Mouse (Mus musculus) cerebellum, adult 2 months (tissue): ENCODE data around the gene Creb3l2. TPM values are rescaled to one million over a fixed set of nuclear protein-coding genes. Genes with fewer than 3 reads are reported as not detected.

Source experiments
- DNase-seq, 2 experiments: peaks; one replicate each; pipeline ENCODE4 v3.0.0; 2021
- H3K27ac ChIP-seq: fragments of 200-500 bp; 2 replicates; pipeline ENCODE4 v1.5.1; 2012; ENCODE audit warnings: low read length, control low read depth, inconsistent platforms; ENCODE audit not compliant: insufficient read depth
- H3K27me3 ChIP-seq: fragments of 200-500 bp; 2 replicates; pipeline ENCODE4 v1.6.1; 2012; ENCODE audit warnings: inconsistent platforms, mild to moderate bottlenecking, low read length, moderate library complexity; ENCODE audit not compliant: control insufficient read depth, insufficient read depth
- H3K4me1 ChIP-seq: fragments of 200-500 bp; 2 replicates; pipeline ENCODE4 v1.6.1; 2011; ENCODE audit warnings: low read length; ENCODE audit not compliant: control insufficient read depth, insufficient read depth
- H3K4me3 ChIP-seq: fragments of 200-500 bp; replicated peaks from 2 replicates; pipeline ENCODE3; 2011; ENCODE audit warnings: mild to moderate bottlenecking, low read depth, low read length, control low read depth; ENCODE audit not compliant: insufficient read depth
- CTCF ChIP-seq: fragments of 200-500 bp; IDR thresholded peaks from 2 replicates; pipeline ENCODE4 v1.5.1; 2011; ENCODE audit warnings: low read depth, mild to moderate bottlenecking, control low read depth, low read length, moderate library complexity, borderline replicate concordance; ENCODE audit not compliant: insufficient read depth
- POLR2A ChIP-seq: fragments of 200-500 bp; IDR thresholded peaks from 2 replicates; pipeline ENCODE4 v1.6.1; 2011; ENCODE audit warnings: low read length, control low read depth, borderline replicate concordance; ENCODE audit not compliant: insufficient read depth
- WGBS: fragments of 180-500 bp; shearing (Covaris S2); methylation state at CpG from one replicate; pipeline ENCODE4 v1.1.7; 2018; 5-methylcytosine and 5-hydroxymethylcytosine counted together
- polyA plus RNA-seq: library from polyadenylated mRNA; depleted of rRNA; stranded (reverse); fragments of >200 nt; gene quantifications from 2 replicates; pipeline ENCODE4 v1.2.3, GENCODE M21; 2012

Creb3l2 gene
- polyA plus RNA-seq, 1 experiment = 5.4 TPM

- Histone ChIP-seq H3K27ac (no peak overlapping the region), H3K4me3 (no peak overlapping the region), H3K4me1 (no peaks in the 10 kb centered on the region), H3K27me3 (no peaks in the 10 kb centered on the region)
- DNase-seq = no peak
- TF ChIP-seq CTCF (no peak), POLR2A (no peak)
- 17% methylated on average over 10 of the region's 10 CpGs for WGBS
Measured at GRCm38 (mm10) chr6:37375452-37375851, 66.5 kb downstream of the Creb3l2 start.

GRCm38 (mm10) chr6:37371341-37371740 is 70.6 kb downstream of the Creb3l2 start:
- TF ChIP-seq CTCF (peak; percentile 25; the same call in 1 of the 2 replicates), POLR2A (no peak)
- Histone ChIP-seq H3K4me3 (no peak overlapping the region), H3K4me1 (no peaks in the 10 kb centered on the region), H3K27me3 (no peaks in the 10 kb centered on the region), H3K27ac (no peak overlapping the region)
- 85% methylated on average over 7 of the region's 7 CpGs for WGBS
- no peak for DNase-seq

- H3K4me3 ChIP-seq = no peak overlapping the region
- H3K27me3 ChIP-seq = no peaks in the 10 kb centered on the region
- H3K4me1 ChIP-seq = no peaks in the 10 kb centered on the region
- TF ChIP-seq CTCF (no peak), POLR2A (no peak)
- DNase-seq = no peak
- 86% methylated on average over 12 of the region's 12 CpGs for WGBS
- no peak overlapping the region for H3K27ac ChIP-seq
Measured at GRCm38 (mm10) chr6:37370566-37370965, 71.4 kb downstream of the Creb3l2 start.

GRCm38 (mm10) chr6:37369750-37370149 is 72.2 kb downstream of the Creb3l2 start:
- Histone ChIP-seq H3K4me3 (no peak overlapping the region), H3K27ac (no peak overlapping the region), H3K4me1 (no peaks in the 10 kb centered on the region), H3K27me3 (no peaks in the 10 kb centered on the region)
- 88% methylated on average over 6 of the region's 6 CpGs for WGBS
- TF ChIP-seq POLR2A (no peak), CTCF (no peak)
- DNase-seq = no peak

- no peak for DNase-seq
- TF ChIP-seq CTCF = no peak
- no peak for TF ChIP-seq POLR2A
- Histone ChIP-seq H3K4me3 (no peak overlapping the region), H3K27ac (no peak overlapping the region), H3K4me1 (no peaks in the 10 kb centered on the region), H3K27me3 (no peaks in the 10 kb centered on the region)
- WGBS = 80% methylated on average over 13 of the region's 13 CpGs
Measured at GRCm38 (mm10) chr6:37368281-37368680, 73.7 kb downstream of the Creb3l2 start.

GRCm38 (mm10) chr6:37366991-37367390 is 75.0 kb downstream of the Creb3l2 start:
- no peak for TF ChIP-seq POLR2A
- TF ChIP-seq CTCF = no peak
- no peak overlapping the region for H3K27ac ChIP-seq
- H3K27me3 ChIP-seq = no peaks in the 10 kb centered on the region
- H3K4me3 ChIP-seq = no peak overlapping the region
- no peak for DNase-seq
- 92% methylated on average over 6 of the region's 6 CpGs for WGBS
- H3K4me1 ChIP-seq = no peaks in the 10 kb centered on the region

- TF ChIP-seq CTCF = no peak
- no peak for TF ChIP-seq POLR2A
- no peaks in the 10 kb centered on the region for H3K27me3 ChIP-seq
- DNase-seq = no peak
- WGBS = 63% methylated on average over 11 of the region's 11 CpGs
- H3K4me3 ChIP-seq = no peak overlapping the region
- H3K4me1 ChIP-seq = no peaks in the 10 kb centered on the region; the same call in 1 of the 2 replicates
- H3K27ac ChIP-seq = no peak overlapping the region
Measured at GRCm38 (mm10) chr6:37365179-37365578, 76.8 kb downstream of the Creb3l2 start.

GRCm38 (mm10) chr6:37364361-37364760 is 77.6 kb downstream of the Creb3l2 start:
- H3K27ac ChIP-seq = no peak overlapping the region
- H3K4me1 ChIP-seq = no peaks in the 10 kb centered on the region; the same call in 1 of the 2 replicates
- TF ChIP-seq CTCF = no peak
- no peak overlapping the region for H3K4me3 ChIP-seq
- H3K27me3 ChIP-seq = no peaks in the 10 kb centered on the region
- WGBS = 97% methylated on average over 8 of the region's 8 CpGs
- no peak for DNase-seq
